Mouse (Mus musculus): Measurements from ENCODE around the gene Syn3.
"Not testable (repeated sequence)": the region's sequence is repeated elsewhere in the genome, so short reads cannot be mapped to it uniquely, and the experiment has no call there.

Gene Syn3

GRCm38 (mm10) chr10:86498673-86499391 lies at the start of gene Syn3:
Gene Syn3, minus strand, starts transcription at chr10:86498896.
- peak; percentile 94 for DNase-seq

GRCm38 (mm10) chr10:86526357-86526874 lies 27.7 kb upstream of the Syn3 start:
- DNase-seq = not testable (repeated sequence)

- peak; percentile 49 for DNase-seq
Observed at GRCm38 (mm10) chr10:86513801-86514200, 15.1 kb upstream of the Syn3 start.

GRCm38 (mm10) chr10:86510941-86511340 lies 12.2 kb upstream of the Syn3 start:
- DNase-seq = no peak

- DNase-seq = peak; percentile 47
Observed at GRCm38 (mm10) chr10:86502063-86502462, 3.4 kb upstream of the Syn3 start.

- peak; percentile 46 for DNase-seq
Observed at GRCm38 (mm10) chr10:86498051-86498672, 534 bp downstream of the Syn3 start.

- no peak for DNase-seq
Observed at GRCm38 (mm10) chr10:86495851-86496250, 2.8 kb downstream of the Syn3 start.

GRCm38 (mm10) chr10:86493140-86493539 lies 5.6 kb downstream of the Syn3 start:
- peak; percentile 25 for DNase-seq

- DNase-seq = peak; percentile 59
Observed at GRCm38 (mm10) chr10:86492089-86492907, 6.4 kb downstream of the Syn3 start.

- peak; percentile 25 for DNase-seq
Observed at GRCm38 (mm10) chr10:86491316-86492088, 7.2 kb downstream of the Syn3 start.

- no peak for DNase-seq
Observed at GRCm38 (mm10) chr10:86488544-86488943, 10.2 kb downstream of the Syn3 start.

GRCm38 (mm10) chr10:86485971-86486370 lies 12.7 kb downstream of the Syn3 start:
- no peak for DNase-seq

GRCm38 (mm10) chr10:86483968-86484367 lies 14.7 kb downstream of the Syn3 start:
- DNase-seq = no peak

GRCm38 (mm10) chr10:86482496-86482895 lies 16.2 kb downstream of the Syn3 start:
- DNase-seq = no peak

- peak; percentile 39 for DNase-seq
Observed at GRCm38 (mm10) chr10:86480711-86481110, 18.0 kb downstream of the Syn3 start.

GRCm38 (mm10) chr10:86479718-86480121 lies 19.0 kb downstream of the Syn3 start:
- no peak for DNase-seq

GRCm38 (mm10) chr10:86476720-86477119 lies 22.0 kb downstream of the Syn3 start:
- no peak for DNase-seq

GRCm38 (mm10) chr10:86475270-86475669 lies 23.4 kb downstream of the Syn3 start:
- DNase-seq = no peak

GRCm38 (mm10) chr10:86474176-86475154 lies 24.2 kb downstream of the Syn3 start:
- no peak for DNase-seq

GRCm38 (mm10) chr10:86473637-86474154 lies 25.0 kb downstream of the Syn3 start:
- no peak for DNase-seq

Measured in layer of hippocampus, adult 9-11 months (tissue).